In genomic region chrX:57503634-57504033, GRCm38 (mm10) we compare ENCODE assay signal across 11 mouse cellular contexts. TPM values are rescaled to one million over a fixed set of nuclear protein-coding genes. Genes with fewer than 3 reads are reported as not detected.
DNase-seq lines count a peak whose midpoint lies in the region; ATAC-seq and TF ChIP-seq lines count a peak whose summit lies in the region.
"Had no signal": no experiment of that assay in that cellular context is flagged by ENCODE, and none has a peak within 500 bp of the region (broad histone marks: within the 10 kb centered on the region; RNA-seq: fewer than 3 reads in every experiment).

Gene Gpr101 (minus strand): TSS chrX:57503757.

- no peaks in the 10 kb centered on the region for H3K9me3 ChIP-seq in heart, embryonic 15.5 days (replicated peaks)
- no peaks in the 10 kb centered on the region for H3K9me3 ChIP-seq in forebrain, embryonic 15.5 days
- H3K9me3 ChIP-seq in midbrain, embryonic 14.5 days (ENCODE audit: control insufficient read depth, low read length) = no peaks in the 10 kb centered on the region
- H3K9me3 ChIP-seq: G1E had no signal

- no peaks in the 10 kb centered on the region for H3K79me2 ChIP-seq in heart, adult 2 months (replicated peaks; ENCODE audit: control insufficient read depth, insufficient read depth, low read length)

- no peak for TF ChIP-seq EP300 in heart, adult 2 months (IDR thresholded peaks at IDR 0.05; ENCODE audit: insufficient read depth, low read depth, low read length)

- no peak within 1 kb of the TSS for H3K9ac ChIP-seq in heart, embryonic 15.5 days
- H3K9ac ChIP-seq in heart, adult 2 months (ENCODE audit: low read depth, low read length) = no peak within 1 kb of the TSS
- H3K9ac ChIP-seq in forebrain, embryonic 15.5 days (replicated peaks) = peak within 1 kb of the TSS; percentile 22
- peak within 1 kb of the TSS; percentile 36 for H3K9ac ChIP-seq in midbrain, embryonic 14.5 days (replicated peaks; ENCODE audit: low read length)

- peak within 1 kb of the TSS; percentile 62 for H3K4me2 ChIP-seq in heart, embryonic 15.5 days
- peak within 1 kb of the TSS; percentile 67 for H3K4me2 ChIP-seq in forebrain, embryonic 15.5 days (replicated peaks)
- peak within 1 kb of the TSS; percentile 68 for H3K4me2 ChIP-seq in midbrain, embryonic 14.5 days (ENCODE audit: low read length)

- WGBS in heart, embryonic 15.5 days = 7% methylated on average over 23 of the region's 28 CpGs
- WGBS in heart, adult 2 months = 15% methylated on average over 25 of the region's 28 CpGs
- WGBS in forebrain, embryonic 15.5 days = 15% methylated on average over 26 of the region's 28 CpGs
- WGBS in midbrain, embryonic 14.5 days = 19% methylated on average over 23 of the region's 28 CpGs

- peak within 1 kb of the TSS; percentile 31 for H3K4me3 ChIP-seq in heart, embryonic 15.5 days
- H3K4me3 ChIP-seq in heart, adult 2 months = no peak within 1 kb of the TSS
- H3K4me3 ChIP-seq in forebrain, embryonic 15.5 days = peak within 1 kb of the TSS; percentile 41
- peak within 1 kb of the TSS; percentile 38 for H3K4me3 ChIP-seq in midbrain, embryonic 14.5 days (replicated peaks; ENCODE audit: low read depth, low read length)
- H3K4me3 ChIP-seq: erythroblast, embryonic 14.5 days had no signal

- no peak; the same call in 1 of the 2 replicates for ATAC-seq in heart, embryonic 15.5 days (replicated peaks; ENCODE audit: insufficient number of reproducible peaks, insufficient read depth, low FRiP score, low read depth)
- peak; percentile 78 for ATAC-seq in forebrain, embryonic 15.5 days (replicated peaks)
- ATAC-seq in midbrain, embryonic 14.5 days (ENCODE audit: low FRiP score, low TSS enrichment) = peak; percentile 53; the same call in 1 of the 2 replicates

- H3K27ac ChIP-seq in heart, embryonic 15.5 days = no peak within 1 kb of the TSS
- H3K27ac ChIP-seq in heart, adult 2 months = no peak within 1 kb of the TSS
- no peak within 1 kb of the TSS for H3K27ac ChIP-seq in forebrain, embryonic 15.5 days (replicated peaks)
- no peak within 1 kb of the TSS for H3K27ac ChIP-seq in midbrain, embryonic 14.5 days (replicated peaks; ENCODE audit: low read depth, low read length)

- intact Hi-C loops in heart, adult 2 months (cut with DNase I) = no loop called here

- no peaks in the 10 kb centered on the region for H3K36me3 ChIP-seq in heart, embryonic 15.5 days
- no peaks in the 10 kb centered on the region for H3K36me3 ChIP-seq in heart, adult 2 months (ENCODE audit: control insufficient read depth, insufficient read depth, low read length)
- no peaks in the 10 kb centered on the region for H3K36me3 ChIP-seq in forebrain, embryonic 15.5 days
- no peaks in the 10 kb centered on the region for H3K36me3 ChIP-seq in midbrain, embryonic 14.5 days (ENCODE audit: control insufficient read depth, insufficient read depth, low read length)
- H3K36me3 ChIP-seq: G1E had no signal

- H3K4me1 ChIP-seq in heart, embryonic 15.5 days (replicated peaks) = peaks cover 3% of the 10 kb centered on the region; the same call in 1 of the 2 replicates
- H3K4me1 ChIP-seq in heart, adult 2 months (ENCODE audit: control insufficient read depth, insufficient read depth, low read length) = no peaks in the 10 kb centered on the region
- H3K4me1 ChIP-seq in forebrain, embryonic 15.5 days = 0 out of 2 replicates have a peak, but pooled peaks cover 2% of the 10 kb centered on the region
- no peaks in the 10 kb centered on the region for H3K4me1 ChIP-seq in midbrain, embryonic 14.5 days (ENCODE audit: control insufficient read depth, insufficient read depth, low read length)

- DNase-seq in heart, adult 2 months = no peak
- peak; percentile 27 for DNase-seq in Muller cell, postnatal 12 days (ENCODE audit: inconsistent ontology term)
- DNase-seq in midbrain, embryonic 14.5 days = peak; percentile 63
- DNase-seq in T-cell, adult 2 months (ENCODE audit: low spot score) = no peak
- no peak for DNase-seq in spleen, postnatal 36 days (ENCODE audit: low spot score in 2 of 2)
- no peak for DNase-seq in lung, postnatal 10 days

- TF ChIP-seq CTCF in heart, adult 2 months (IDR thresholded peaks at IDR 0.05) = no peak

- no peak for TF ChIP-seq POLR2A in heart, adult 2 months (IDR thresholded peaks at IDR 0.05; ENCODE audit: insufficient read depth, low read depth, low read length)

- H3K27me3 ChIP-seq in heart, embryonic 15.5 days = peaks cover 26% of the 10 kb centered on the region
- H3K27me3 ChIP-seq in heart, adult 2 months (ENCODE audit: control insufficient read depth, insufficient read depth, low read length) = peaks cover 3% of the 10 kb centered on the region
- no peaks in the 10 kb centered on the region for H3K27me3 ChIP-seq in forebrain, embryonic 15.5 days
- H3K27me3 ChIP-seq in midbrain, embryonic 14.5 days (ENCODE audit: control insufficient read depth, insufficient read depth, low read length) = no peaks in the 10 kb centered on the region

RNA-seq across cellular contexts. Expression of gene Gpr101, which starts in this region (rescaled TPM):
- polyA plus RNA-seq in heart, embryonic 15.5 days (2015; fragmentation: Nextera tagmentation; extraction: Ambion mirVana) = not detected in 2 replicates
- not detected for total RNA-seq in heart, adult 2 months (2021)
- polyA plus RNA-seq in heart, adult 2 months (2012; rRNA removed) = not detected in 2 replicates
- 0.09 and 0.18 TPM in 2 replicates for polyA plus RNA-seq in forebrain, embryonic 15.5 days (2015; fragmentation: Nextera tagmentation; extraction: Ambion mirVana)
- 0.22 TPM in 2 replicates for polyA plus RNA-seq in midbrain, embryonic 14.5 days (2014; fragmentation: Nextera tagmentation; extraction: Ambion mirVana)
- polyA plus RNA-seq: erythroblast, embryonic 14.5 days; G1E; liver, embryonic 16.5 days had no signal

Comparison
In these comparisons a context has a peak if more than half of its experiments do, and no peak if none do; other contexts are left out.
1. Peak in ATAC-seq, H3K4me3 ChIP-seq, H3K9ac ChIP-seq and H3K4me2 ChIP-seq in forebrain, embryonic 15.5 days; RNA of the gene not detected or under 1 TPM.
2. Peak in DNase-seq, ATAC-seq, H3K4me3 ChIP-seq, H3K9ac ChIP-seq and H3K4me2 ChIP-seq in midbrain, embryonic 14.5 days; RNA of the gene not detected or under 1 TPM.